Mouse (Mus musculus) brain, embryonic 14.5 days (tissue): ENCODE data around the gene Frmd6. TPM values are rescaled to one million over a fixed set of nuclear protein-coding genes. Genes with fewer than 3 reads are reported as not detected.

Experiments used
- DNase-seq: peaks from one replicate; pipeline ENCODE4 v3.0.0-alpha.2; 2011; ENCODE audit warnings: low read depth
- CTCF ChIP-seq: fragments of 200-500 bp; IDR thresholded peaks from 2 replicates; pipeline ENCODE4 v1.5.1; 2012; ENCODE audit warnings: inconsistent platforms, mild to moderate bottlenecking, moderate library complexity, borderline replicate concordance; ENCODE audit not compliant: insufficient read depth, insufficient read length; ENCODE audit errors: extremely low read depth
- POLR2A ChIP-seq: fragments of 200-500 bp; IDR thresholded peaks from 2 replicates; pipeline ENCODE4 v1.6.1; 2012; ENCODE audit warnings: mild to moderate bottlenecking, inconsistent platforms, borderline replicate concordance; ENCODE audit not compliant: poor library complexity, insufficient read depth, insufficient read length, severe bottlenecking; ENCODE audit errors: extremely low read depth
- polyA plus RNA-seq: library from polyadenylated mRNA; depleted of rRNA; stranded (reverse); fragments of >200 nt; gene quantifications from 2 replicates; pipeline ENCODE4 v1.2.3, GENCODE M21; 2012; rRNA removed

Frmd6 gene
- polyA plus RNA-seq, 1 experiment = 13.2 TPM

GRCm38 (mm10) chr12:70911676-70912379 is 86.5 kb downstream of the Frmd6 start:
- TF ChIP-seq POLR2A (no peak), CTCF (no peak)
- DNase-seq = peak; percentile 27

- DNase-seq = peak; percentile 20
These were observed 88.1 kb downstream of the Frmd6 start for GRCm38 (mm10) chr12:70913429-70913828.

GRCm38 (mm10) chr12:70914387-70914786 is 89.1 kb downstream of the Frmd6 start:
- TF ChIP-seq CTCF (peak; percentile 45; the same call in 1 of the 2 replicates), POLR2A (no peak)
- DNase-seq = peak; percentile 78

More at GRCm38 (mm10) chr12:70913429-70913828, 88.1 kb downstream of the Frmd6 start:
- TF ChIP-seq POLR2A = no peak
- peak; percentile 55; the same call in 1 of the 2 replicates for TF ChIP-seq CTCF

- TF ChIP-seq CTCF = no peak
- TF ChIP-seq POLR2A = no peak
- DNase-seq = no peak
These were observed 104.5 kb downstream of the Frmd6 start for GRCm38 (mm10) chr12:70929781-70930180.

GRCm38 (mm10) chr12:70937150-70937549 is 111.8 kb downstream of the Frmd6 start:
- TF ChIP-seq CTCF (no peak), POLR2A (no peak)
- DNase-seq = no peak

GRCm38 (mm10) chr12:70937571-70938384 is 112.5 kb downstream of the Frmd6 start, which contains the start of gene Actr10:
Gene Actr10, plus strand, starts transcription at chr12:70937857.
- TF ChIP-seq CTCF (no peak), POLR2A (peak; percentile 61; the same call in 1 of the 2 replicates)
- peak; percentile 97 for DNase-seq

- TF ChIP-seq POLR2A = no peak
- no peak for DNase-seq
These were observed 115.5 kb downstream of the Frmd6 start for GRCm38 (mm10) chr12:70940806-70941205.

GRCm38 (mm10) chr12:70944181-70944580 is 118.9 kb downstream of the Frmd6 start:
- TF ChIP-seq POLR2A (no peak), CTCF (no peak)
- DNase-seq = no peak

- no peak for TF ChIP-seq CTCF
- TF ChIP-seq POLR2A = no peak
- DNase-seq = no peak
These were observed 121.4 kb downstream of the Frmd6 start for GRCm38 (mm10) chr12:70946585-70947256.

Other genes starting within 250 kb of the Frmd6 start
- 112 and 132 TPM in 2 replicates for gene Actr10, start 112.3 kb downstream of the Frmd6 start, polyA plus RNA-seq
- 222 and 249 TPM in 2 replicates for gene Psma3, start 149.1 kb downstream of the Frmd6 start, polyA plus RNA-seq
- gene Arid4a, start 190.5 kb downstream of the Frmd6 start, polyA plus RNA-seq = 8.8 and 13.4 TPM in 2 replicates